In the genomic region with DNA sequence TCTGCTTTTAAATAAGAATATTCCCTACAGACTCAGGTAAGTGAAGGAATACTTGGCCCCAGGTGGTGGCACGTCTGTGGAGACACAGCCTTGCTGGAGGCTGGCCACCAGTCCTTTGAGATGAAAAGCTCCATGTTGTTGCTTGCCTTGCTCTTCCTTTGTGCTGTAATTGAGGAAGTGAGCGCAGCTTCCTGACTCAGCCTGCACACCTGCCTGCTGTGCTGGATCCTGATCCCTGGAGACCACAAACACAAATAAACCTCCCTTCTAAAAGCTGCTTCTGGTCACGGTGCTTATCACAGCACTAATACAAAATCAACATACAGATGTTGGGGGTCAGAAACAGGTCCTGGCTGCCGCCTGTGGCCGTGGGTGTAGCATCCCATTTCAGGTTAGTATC, we compare ENCODE assay signal across 28 mouse cellular contexts.
"Had no signal": no experiment of that assay in that cellular context is flagged by ENCODE, and none has a peak within 500 bp of the region (broad histone marks: within the 10 kb centered on the region; RNA-seq: fewer than 3 reads in every experiment).

No protein-coding gene starts in this region.

- H3K27me3 ChIP-seq: heart, embryonic 15.5 days; hindbrain, embryonic 12.5 days; intestine, embryonic 15.5 days; limb, embryonic 12.5 days; liver, embryonic 13.5 days had no signal

- ATAC-seq: hindbrain, embryonic 16.5 days; inflammation-experienced regulatory T-cells, adult 6 months; intestine, embryonic 15.5 days; intestine, postnatal 0 days had no signal

- H3K9ac ChIP-seq: heart, embryonic 13.5 days; heart, embryonic 15.5 days; hindbrain, embryonic 12.5 days; hindbrain, embryonic 14.5 days; intestine, embryonic 15.5 days; limb, embryonic 12.5 days; liver, embryonic 13.5 days had no signal

- H3K9me3 ChIP-seq: heart, embryonic 13.5 days; heart, embryonic 15.5 days; hindbrain, embryonic 12.5 days; intestine, embryonic 15.5 days; limb, embryonic 10.5 days; limb, embryonic 12.5 days; liver, embryonic 13.5 days had no signal

- H3K4me1 ChIP-seq: heart, embryonic 15.5 days; liver, embryonic 13.5 days had no signal

- H3K4me3 ChIP-seq: gastrocnemius, adult 2 months; heart, adult 2 months; heart, embryonic 13.5 days; heart, embryonic 15.5 days; hindbrain, embryonic 12.5 days; intestine, embryonic 15.5 days; layer of hippocampus, adult 2 months; left cerebral cortex, adult 2 months; limb, embryonic 10.5 days; limb, embryonic 12.5 days; liver, embryonic 13.5 days had no signal

- H3K27ac ChIP-seq: gastrocnemius, adult 2 months; heart, adult 2 months; heart, embryonic 13.5 days; heart, embryonic 15.5 days; hindbrain, embryonic 12.5 days; hindbrain, embryonic 14.5 days; intestine, embryonic 15.5 days; layer of hippocampus, adult 2 months; left cerebral cortex, adult 2 months; limb, embryonic 12.5 days; liver, embryonic 13.5 days had no signal

- H3K36me3 ChIP-seq: heart, embryonic 15.5 days; hindbrain, embryonic 12.5 days; intestine, embryonic 15.5 days; limb, embryonic 12.5 days had no signal

- DNase-seq: gastrocnemius, adult 2 months; gastrocnemius, postnatal 14 days; gastrocnemius, postnatal 36 days; heart, adult 11 months; heart, adult 2 months; heart, postnatal 14 days; heart, postnatal 36 days; kidney, adult 18-20 months; kidney, adult 8-10 months; kidney, postnatal 10 days; kidney, postnatal 25 days; kidney, postnatal 4 days; liver; liver, embryonic 13.5 days had no signal

- H3K4me2 ChIP-seq: heart, embryonic 11.5 days; heart, embryonic 13.5 days; heart, embryonic 15.5 days; hindbrain, embryonic 12.5 days; hindbrain, embryonic 14.5 days; intestine, embryonic 15.5 days; limb, embryonic 12.5 days; liver, embryonic 11.5 days; liver, embryonic 13.5 days had no signal
